Mouse (Mus musculus) thymus, postnatal 14 days (tissue): ENCODE measurements around the gene Midn.
A peak's percentile ranks its signal among the peaks of the same experiment; 100 is the strongest.

Experiments
- DNase-seq: peaks from one replicate; pipeline ENCODE4 v3.0.0; 2021

The Midn gene

GRCm38 (mm10) chr10:80147719-80148601, at the start of gene Midn:
Midn (plus strand) TSS chr10:80148272.
- peak; percentile 81 for DNase-seq

- DNase-seq, result no peak
Measured at GRCm38 (mm10) chr10:80098630-80099029, 49.4 kb upstream of the Midn start.

GRCm38 (mm10) chr10:80100982-80101381, 47.1 kb upstream of the Midn start:
- no peak for DNase-seq

- peak; percentile 93 for DNase-seq
Measured at GRCm38 (mm10) chr10:80102216-80102915, 45.7 kb upstream of the Midn start.

DNA sequence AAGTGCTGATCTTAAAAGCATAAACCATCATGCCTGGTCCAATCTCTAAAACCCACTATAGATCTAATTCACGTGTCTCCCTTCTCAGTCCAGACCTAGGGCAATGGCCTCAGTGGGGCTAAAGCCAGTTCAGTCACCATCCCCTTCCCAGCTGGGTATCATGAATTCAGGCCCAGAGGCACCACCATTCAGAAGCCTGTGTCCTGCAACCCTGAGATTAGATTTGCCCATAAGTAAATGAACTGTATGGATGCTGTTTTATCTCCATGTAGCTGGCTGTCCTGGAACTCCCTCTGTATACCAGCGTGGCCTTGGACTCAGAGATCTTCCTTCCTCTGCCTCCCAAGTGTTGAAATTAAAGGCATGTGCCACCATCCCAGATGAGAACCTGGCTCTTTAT, 45.0 kb upstream of the Midn start:
- DNase-seq, result no peak

- no peak for DNase-seq
Measured at GRCm38 (mm10) chr10:80104181-80104580, 43.9 kb upstream of the Midn start.

DNA sequence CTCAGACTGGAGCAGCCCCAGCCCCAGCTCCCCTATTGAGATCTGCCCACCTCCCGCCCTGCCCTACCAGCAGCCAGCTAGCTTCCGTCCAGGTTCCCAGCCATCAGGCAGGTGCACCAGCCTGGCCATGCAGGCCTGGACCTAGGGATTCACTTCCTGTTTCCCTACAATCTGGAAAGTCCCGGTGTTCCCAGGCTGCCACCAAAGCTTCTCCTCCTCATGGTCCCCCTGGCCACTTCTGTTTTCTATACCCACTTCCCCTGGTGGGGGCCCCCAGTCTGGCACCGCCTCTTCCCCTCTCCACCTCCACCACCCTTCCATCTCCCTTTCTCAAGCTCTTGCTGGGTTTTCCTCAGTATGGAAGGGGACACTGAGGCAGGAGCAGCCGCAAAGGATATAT, 42.6 kb upstream of the Midn start, which contains the start of gene Sbno2:
Gene Sbno2 (minus strand): TSS at position 112 of the 400 bp plus-strand sequence.
- no peak for DNase-seq

DNA sequence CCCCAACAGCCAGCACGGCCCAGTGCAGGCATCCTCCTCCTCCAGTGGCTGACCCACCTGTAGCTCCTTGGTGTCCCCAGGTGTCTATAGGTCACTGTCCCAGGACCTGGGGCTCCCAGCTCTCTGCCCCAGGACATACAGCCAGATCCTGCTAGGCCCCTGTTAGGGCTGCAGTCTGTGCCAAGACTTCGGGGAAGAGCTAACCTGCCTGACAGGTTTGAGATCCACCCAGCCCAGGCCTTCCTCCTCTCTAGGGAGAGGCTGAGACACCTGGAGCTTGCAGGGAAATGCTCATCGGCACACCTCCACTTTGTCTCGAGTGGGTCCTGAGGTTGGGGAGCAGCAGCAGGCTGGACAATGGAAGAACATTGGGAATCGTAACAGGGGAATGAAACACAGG, 42.1 kb upstream of the Midn start:
- DNase-seq, result no peak

DNA sequence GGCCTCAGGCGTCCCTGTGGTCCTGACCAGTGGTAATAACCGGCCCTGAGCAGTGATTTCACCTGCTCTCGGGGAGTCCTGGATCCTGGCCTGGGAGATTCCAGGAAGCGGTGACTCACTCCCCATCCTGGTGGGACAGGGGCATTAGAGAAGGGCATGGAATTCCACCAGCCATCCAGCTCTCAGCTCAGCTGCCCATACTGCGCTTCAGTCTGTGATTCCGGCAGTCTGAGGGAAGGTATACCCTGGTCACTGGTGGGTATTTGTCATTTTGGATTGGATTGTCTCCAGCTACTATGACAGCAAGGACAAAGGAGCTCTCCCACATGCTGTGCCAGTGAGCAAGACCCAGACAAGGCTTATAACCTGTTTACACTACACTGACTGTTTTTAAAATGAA, 40.4 kb upstream of the Midn start:
- no peak for DNase-seq

DNA sequence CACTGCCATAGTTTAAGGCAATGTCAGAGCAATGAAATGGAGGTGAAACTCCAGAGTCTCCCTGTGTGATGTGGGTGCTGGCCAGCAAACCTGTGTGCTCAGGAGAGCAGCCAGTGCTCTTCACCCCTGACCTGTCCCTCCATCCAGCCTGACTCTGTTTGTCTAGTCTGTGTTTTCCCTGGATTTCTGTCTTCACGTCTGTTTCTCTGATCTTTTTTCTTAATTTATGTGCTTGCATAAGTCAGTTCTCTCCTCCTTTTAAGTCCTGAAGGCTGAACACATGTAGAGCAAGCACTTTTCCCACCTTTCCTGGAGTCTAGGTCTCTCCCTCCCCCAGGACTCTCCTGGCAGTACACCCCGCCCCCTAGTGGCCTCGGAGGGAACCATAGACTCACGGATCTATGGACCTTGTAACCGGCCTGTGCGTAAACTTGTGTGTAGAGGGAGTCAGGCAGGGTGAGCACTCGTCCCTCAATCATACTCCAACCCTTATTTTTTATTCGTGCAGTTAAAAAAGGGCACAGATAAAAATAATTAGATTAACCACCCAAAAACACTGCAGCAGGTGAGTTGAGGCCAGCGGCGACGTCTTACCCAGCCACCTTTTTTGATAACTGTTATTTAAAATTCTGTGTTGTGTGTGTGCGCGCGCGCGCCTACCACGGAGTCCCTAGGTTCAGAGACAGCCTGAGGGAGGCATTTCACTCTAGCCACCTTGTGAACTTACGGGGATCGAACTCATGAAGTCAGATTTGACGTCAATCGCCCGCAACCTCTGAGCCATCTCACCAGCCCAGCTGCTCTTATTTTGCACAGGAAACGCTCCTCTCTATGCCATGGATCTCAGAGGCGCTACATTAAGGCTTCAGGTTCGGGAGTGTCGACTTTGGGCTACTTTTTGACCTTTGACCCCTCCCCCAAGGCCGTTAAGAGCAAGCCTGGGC, 33.5 kb upstream of the Midn start:
- peak; percentile 94 for DNase-seq

GRCm38 (mm10) chr10:80115290-80115943, 32.7 kb upstream of the Midn start, which contains the start of gene Stk11:
Stk11 (plus strand) TSS chr10:80115803.
- peak; percentile 99 for DNase-seq

GRCm38 (mm10) chr10:80115944-80116335, 32.1 kb upstream of the Midn start:
- DNase-seq, result no peak

GRCm38 (mm10) chr10:80116563-80116926, 31.5 kb upstream of the Midn start:
- peak; percentile 46 for DNase-seq

GRCm38 (mm10) chr10:80116927-80117691, 31.0 kb upstream of the Midn start:
- no peak for DNase-seq

DNA sequence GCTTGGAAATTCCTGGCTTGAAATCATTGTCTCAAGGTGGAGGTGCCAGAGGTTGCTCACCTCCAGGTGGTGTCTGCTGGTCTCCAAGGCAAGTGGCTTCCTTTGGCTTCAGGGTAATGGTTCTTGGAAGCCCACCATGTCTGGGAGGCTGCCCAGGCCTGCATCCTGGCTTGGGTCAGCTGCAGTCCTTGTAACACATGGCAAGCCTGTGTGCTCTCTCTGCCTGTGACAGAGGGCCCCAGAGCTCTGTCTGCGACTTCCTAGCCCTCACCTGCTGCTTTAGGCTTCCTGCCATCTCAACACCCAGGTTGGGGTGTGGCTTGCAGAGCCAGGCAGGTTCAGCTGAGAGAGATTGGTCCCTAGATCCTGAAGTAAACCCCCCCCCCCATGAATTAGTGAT, 30.3 kb upstream of the Midn start:
- peak; percentile 45 for DNase-seq

DNA sequence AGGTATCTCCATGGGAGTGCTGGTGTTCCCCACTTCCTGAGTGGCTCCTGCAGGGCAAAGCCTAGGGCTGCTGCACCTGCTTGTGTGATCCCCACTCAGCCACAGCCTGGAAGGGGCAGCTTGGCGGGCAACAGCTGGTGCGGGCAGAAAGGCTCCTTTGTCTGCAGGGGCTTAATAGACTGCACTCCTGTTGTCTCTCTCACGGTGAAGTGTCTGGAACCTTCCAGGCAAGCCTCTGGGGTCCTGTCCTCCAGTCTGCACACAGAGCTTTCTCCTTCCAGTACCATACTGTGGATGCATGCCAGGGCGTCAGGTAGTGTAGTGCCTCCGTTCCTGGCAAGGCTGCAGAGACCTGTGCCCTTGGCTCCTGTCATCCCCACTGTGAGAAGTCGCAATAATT, 29.5 kb upstream of the Midn start:
- DNase-seq, result peak; percentile 30

DNA sequence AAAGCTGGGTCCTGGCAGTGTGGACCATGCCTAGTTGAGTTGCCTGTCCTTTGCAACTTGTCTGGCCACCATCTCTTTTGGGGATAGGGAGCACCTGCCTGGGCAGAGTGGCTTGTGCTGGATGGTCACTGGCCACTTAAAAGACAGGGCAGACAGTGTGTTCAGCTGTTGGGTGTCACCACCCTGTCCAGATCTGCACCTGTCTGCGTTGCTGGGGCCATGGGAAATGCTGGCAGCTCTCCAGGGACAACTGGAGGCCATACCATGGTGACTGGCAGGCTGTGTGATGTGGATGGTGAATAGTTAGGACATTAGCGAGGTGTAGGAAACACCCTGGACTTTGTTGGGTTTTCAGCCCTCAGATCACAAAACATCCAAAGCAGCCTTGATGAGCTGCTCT, 27.9 kb upstream of the Midn start:
- no peak for DNase-seq

DNA sequence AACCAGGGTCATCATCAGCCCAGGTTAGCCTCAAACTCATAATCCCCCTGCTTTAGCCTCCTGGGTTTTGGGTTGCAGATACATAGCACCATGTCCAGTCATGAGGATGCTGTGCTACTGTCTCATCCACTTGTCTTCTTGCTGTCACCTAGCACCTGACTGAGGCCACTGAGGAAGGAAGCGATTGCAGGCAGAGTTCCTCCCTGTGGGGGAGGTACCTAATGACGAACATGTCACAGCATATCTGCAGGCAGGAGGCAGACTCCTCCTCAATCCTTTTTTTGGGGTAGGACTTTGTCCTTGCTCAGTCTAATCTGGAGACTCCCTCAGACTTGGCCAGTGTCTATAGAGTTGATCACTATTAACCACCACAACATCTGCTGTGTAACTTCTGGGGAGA, 26.4 kb upstream of the Midn start:
- no peak for DNase-seq

DNA sequence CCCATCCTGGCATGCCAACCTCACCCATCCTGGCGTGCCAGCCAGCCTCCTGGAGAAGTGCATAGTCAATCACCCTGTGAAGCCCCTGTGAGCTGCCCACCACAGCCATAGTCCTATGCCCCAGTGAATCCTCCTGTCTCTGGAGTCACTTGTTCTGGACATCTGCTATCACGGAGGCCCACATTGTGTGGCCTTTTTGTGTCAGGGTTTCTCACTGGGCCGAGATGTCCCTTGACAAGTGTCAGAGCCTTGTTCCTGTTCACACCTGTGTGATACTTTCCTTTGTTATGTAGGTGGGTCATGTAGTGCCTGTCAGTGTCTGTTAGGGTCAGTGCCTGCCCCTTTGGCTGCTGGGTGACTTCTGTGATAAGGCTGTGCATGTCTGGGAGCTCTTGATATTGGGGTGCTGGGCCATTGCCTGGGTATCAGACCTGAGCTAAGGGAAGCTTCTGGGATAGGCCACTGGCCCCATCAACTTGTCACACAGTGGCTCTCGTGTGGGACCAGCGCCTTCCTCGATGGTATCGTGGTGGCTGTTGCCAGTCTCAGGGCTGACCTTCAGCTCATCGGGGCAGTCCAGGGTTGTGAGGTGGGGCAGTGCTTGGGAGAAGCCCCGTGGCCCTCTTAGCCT, 24.0 kb upstream of the Midn start:
- DNase-seq, result no peak

DNA sequence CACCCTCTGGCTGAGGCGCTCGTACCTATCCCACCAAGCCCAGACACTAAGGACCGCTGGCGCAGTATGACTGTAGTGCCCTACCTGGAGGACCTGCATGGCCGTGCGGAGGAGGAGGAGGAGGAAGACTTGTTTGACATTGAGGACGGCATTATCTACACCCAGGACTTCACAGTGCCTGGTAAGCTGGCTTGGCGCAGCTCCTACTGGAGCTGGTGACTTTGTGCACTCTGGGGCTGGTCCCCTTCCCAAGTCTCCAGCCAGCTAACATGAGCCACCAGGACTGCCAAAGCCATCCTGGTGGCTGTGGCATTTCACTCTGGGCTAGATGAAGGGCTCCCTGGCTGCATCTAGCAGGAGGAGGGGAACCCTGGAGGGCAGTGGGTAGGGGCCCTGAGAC, 20.2 kb upstream of the Midn start:
- DNase-seq, result no peak

DNA sequence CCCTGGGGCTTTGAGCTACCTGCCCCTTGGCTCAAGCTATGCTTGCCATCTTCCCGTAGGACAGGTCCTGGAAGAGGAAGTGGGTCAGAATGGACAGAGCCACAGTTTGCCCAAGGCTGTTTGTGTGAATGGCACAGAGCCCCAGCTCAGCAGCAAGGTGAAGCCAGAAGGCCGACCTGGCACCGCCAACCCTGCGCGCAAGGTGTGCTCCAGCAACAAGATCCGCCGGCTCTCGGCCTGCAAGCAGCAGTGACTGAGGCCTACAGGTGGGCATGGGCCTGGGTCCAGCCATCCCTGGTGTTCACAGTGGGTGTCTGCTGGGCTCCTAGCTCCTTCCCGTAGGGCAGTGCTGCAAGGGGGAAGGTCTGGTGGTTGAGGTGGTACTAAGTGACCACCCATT, 18.2 kb upstream of the Midn start:
- no peak for DNase-seq
